Mouse (Mus musculus) adrenal gland, postnatal 25 days (tissue): ENCODE data around the gene Tbx6. TPM values are rescaled to one million over a fixed set of nuclear protein-coding genes. Genes with fewer than 3 reads are reported as not detected.
A peak's percentile ranks its signal among the peaks of the same experiment; 100 is the strongest.

Experiments
- DNase-seq: peaks from one replicate; pipeline ENCODE4 v3.0.0; 2021; ENCODE audit warnings: mixed read lengths
- long read RNA-seq: library from polyadenylated mRNA; stranded (forward); transcript quantifications from one replicate; pipeline ENCODE4 v2.0.0, GENCODE M21; 2021
- total RNA-seq: library from RNA; stranded (reverse); gene quantifications from 2 replicates; pipeline ENCODE4 v1.2.3, GENCODE M21; 2021

Gene Tbx6
- 0.67 and 1.6 TPM in 2 replicates for total RNA-seq
- long read RNA-seq, partial matches to known transcripts: 0 of 1 reads
- long read RNA-seq, other reads (novel, unspliced or antisense): 1 of 1 reads

- no peak for DNase-seq
These were observed at the start of gene Tbx6 for GRCm38 (mm10) chr7:126780971-126781635. Tbx6 (plus strand) TSS chr7:126781483.

DNA sequence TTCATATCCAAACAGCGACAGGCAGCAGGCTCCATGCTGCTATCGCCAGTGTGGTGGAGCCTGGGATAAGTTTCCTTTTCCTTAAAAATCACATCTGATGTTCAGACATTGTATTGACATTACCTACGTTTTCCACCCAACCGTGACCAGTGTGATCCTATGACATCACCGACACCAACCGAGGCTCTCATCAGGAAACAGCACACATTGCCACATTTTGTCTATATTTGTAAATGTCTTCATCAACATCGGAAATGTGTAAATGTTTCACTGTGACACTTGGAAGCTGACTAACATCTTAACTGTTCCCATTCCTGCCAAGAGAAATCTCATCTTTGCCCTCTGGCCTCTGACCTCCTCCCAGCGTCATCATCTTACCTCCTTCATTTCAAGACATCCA lies 45.2 kb upstream of the Tbx6 start:
- no peak for DNase-seq

- DNase-seq: no peak
These were observed 41.7 kb upstream of the Tbx6 start for GRCm38 (mm10) chr7:126739551-126739950.

DNA sequence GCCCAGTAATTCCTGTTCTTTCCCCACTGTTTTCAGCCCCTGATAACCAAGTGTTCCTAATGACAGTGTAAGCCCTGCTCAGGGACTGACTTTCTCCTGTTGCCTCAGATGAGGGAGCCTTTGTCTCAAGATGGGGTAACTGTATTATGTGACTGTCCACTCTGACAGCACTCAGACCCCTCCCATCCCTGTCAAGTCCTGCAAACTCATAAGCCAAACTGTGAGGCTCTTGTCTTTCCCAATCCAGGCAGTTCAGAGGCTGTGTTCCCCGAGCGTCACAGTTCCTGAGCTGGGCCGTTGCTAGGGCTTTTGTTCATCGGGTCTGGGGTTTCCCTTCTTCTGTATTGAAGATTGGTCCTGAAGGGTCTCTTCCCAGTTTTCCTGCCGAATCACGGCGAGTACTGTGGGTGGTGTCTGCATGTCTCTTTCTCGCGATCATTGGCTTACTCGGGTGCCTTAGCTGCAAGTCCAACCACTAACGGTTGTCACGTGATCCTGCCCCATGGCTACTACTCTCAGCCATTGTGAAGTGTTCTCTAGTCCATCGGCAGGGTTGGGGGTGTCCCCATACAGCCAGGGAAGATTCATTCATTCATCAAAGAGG lies 41.0 kb upstream of the Tbx6 start:
- no peak for DNase-seq

- DNase-seq: no peak
These were observed 40.3 kb upstream of the Tbx6 start for GRCm38 (mm10) chr7:126740977-126741376.

GRCm38 (mm10) chr7:126741452-126741851 lies 39.8 kb upstream of the Tbx6 start:
- no peak for DNase-seq

- no peak for DNase-seq
These were observed 39.3 kb upstream of the Tbx6 start for GRCm38 (mm10) chr7:126741964-126742482.

DNA sequence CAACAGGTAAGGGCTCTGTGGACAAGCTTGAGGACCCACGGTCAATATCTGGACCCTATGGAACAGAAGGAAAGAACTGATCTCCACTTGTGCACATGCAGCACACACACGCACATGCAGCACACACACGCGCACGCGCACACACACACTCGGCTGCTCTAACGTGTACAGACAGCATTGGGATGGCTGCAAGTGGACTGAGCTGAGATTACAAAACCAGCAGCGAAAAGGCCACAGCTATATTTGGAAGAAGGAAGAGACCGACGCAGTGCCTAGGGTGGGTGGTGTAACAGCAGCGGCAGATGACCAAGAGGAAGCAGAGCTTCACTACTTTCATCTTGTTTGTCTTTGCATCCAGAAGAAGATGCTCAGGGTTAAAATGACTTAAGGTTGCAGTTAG lies 35.2 kb upstream of the Tbx6 start:
- DNase-seq: no peak

DNA sequence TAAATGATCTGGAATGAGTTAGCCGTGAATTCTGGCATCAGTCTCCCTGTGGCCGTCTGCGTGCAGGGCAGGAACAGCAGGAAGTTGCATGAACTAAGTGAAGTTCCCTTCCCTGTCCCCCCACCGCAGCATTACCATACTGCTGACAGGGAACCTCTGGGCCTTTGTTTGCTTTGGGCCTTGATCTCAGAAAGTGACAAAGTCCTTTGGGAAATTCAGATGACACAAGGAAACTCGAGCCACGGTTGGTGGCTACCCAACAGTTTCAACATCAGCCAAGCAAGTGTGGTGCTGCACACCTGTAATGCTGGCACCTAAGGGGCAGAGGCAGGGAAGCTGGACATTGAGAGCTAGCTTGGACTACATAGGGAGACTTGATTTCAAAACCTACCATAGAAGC lies 34.5 kb upstream of the Tbx6 start:
- DNase-seq: no peak

DNA sequence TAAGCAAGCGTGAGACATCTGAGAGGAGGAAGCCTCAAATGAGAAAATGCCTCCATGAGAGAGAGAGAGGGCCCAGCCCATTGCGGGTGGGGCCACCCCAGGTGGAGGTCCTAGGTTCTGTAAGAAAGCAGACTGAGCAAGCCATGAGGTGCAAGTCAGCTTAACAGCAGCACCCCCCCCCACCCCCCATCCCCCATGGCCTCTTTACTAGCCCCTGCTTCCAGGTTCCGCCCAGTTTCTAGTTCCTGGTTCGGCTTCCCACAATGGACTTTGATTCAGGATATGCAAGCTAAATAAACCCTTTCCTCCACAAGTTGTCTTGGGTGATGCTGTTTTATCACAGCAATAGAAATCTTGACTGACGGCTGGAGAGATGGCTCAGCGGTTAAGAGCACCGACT lies 32.5 kb upstream of the Tbx6 start:
- DNase-seq: no peak

DNA sequence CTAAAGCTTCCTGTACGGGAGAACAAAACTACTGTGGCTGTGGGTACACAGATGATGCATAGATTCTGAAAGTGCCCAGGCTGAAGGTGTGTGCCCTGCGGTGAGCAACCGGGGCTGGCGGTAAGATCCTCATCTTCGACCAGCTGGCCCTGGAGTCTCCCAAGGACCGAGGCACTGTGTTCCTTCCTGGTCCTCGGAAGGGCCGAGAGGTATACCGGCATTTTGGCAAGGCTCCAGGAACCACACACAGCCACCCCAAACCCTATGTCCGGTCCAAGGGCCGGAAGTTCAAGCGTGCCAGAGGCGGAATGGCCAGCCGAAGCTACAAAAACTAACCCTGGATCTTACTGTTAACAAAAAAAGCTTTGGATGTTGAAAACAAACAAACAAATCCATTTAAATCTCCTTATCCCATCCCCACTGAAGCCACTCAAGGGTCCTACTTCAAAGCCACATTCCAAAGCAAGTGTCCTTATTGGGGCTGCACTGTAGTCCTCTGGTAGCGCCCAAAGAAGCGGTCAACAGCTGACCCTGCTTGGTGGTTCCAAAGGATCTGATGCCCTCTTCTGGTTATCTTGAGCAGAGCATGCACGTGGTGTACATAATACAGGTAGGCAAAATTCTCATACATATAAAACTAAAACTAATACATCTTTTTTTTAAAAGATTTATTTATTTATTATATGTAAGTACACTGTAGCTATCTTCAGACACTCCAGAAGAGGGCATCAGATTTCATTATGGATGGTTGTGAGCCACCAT lies 31.5 kb upstream of the Tbx6 start:
- no peak for DNase-seq

DNA sequence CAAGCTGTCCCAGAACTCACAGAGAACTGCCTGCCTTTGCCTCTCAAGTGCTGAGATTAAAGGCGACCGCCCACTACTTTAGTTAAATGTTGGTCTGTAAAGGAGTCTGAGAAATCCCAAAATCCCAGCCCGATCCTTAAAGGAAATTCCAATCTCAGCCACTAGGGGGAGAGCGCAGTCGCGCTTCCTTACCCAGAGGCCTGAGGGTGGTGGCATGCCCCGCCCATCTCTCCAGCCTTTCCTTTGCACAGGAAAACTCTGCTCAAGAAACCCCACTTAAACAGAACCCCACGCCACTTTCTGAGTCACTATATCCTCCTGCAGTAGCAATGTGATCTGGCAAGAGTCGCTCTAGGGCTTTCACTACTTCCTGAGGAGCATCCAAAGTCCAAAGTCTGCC lies 26.4 kb upstream of the Tbx6 start:
- DNase-seq: peak; percentile 73

GRCm38 (mm10) chr7:126758539-126758938 lies 22.7 kb upstream of the Tbx6 start:
- DNase-seq: no peak

- peak; percentile 90 for DNase-seq
These were observed 22.1 kb upstream of the Tbx6 start, which contains the start of gene Mapk3 for GRCm38 (mm10) chr7:126759050-126759671. Mapk3 (plus strand) TSS chr7:126759601.

DNA sequence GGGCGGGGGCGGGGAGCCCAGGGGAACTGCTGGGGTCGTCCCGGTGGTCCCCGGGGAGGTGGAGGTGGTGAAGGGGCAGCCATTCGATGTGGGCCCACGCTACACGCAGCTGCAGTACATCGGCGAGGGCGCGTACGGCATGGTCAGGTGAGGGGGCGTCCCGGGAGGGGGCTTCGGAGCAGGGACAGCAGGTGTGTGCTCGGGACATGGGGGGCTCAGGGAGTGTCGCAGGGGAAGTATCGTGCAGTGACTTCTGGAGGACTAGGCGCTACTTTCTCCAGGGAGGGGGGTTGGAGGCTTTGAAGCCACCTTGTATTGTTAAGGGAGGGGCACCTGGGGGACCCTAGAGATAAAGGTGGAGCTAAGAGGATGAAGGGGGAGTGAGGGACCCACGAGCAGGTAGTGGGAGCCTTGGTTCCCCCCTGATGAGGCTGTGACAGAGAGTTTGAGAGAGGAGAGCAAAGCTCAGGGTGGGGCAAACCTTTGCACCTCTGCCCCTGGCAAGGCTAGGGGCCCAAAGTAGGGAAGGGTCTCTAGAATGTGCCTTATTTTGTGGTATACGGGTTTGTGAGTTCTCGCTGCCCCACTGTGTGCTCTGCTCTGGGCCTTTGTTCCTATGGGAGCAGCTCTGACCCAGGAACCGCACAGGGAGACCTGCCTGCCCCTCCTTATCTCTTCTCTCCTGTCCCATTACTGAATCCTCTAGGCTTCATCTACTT lies 21.5 kb upstream of the Tbx6 start:
- peak; percentile 10 for DNase-seq

DNA sequence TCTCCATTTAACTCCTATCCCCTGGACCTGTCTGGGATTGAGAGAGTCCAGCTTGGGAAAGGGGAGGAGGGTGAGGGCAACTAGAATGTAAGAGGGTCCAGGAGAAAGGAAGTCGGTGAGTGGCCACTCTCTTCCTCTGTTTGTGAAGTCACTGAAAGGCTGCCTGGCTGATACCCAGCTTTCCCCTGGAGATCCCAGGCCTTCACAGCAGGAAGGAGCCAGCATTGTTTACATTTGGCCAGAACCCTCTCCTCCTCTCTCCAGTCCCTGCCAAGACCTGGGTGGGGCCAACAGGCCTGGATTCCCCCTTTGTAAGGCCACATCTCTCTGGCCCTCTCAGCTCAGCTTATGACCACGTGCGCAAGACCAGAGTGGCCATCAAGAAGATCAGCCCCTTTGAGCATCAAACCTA lies 20.9 kb upstream of the Tbx6 start:
- DNase-seq: peak; percentile 49

- no peak for DNase-seq
These were observed 20.3 kb upstream of the Tbx6 start for GRCm38 (mm10) chr7:126760956-126761355.

DNA sequence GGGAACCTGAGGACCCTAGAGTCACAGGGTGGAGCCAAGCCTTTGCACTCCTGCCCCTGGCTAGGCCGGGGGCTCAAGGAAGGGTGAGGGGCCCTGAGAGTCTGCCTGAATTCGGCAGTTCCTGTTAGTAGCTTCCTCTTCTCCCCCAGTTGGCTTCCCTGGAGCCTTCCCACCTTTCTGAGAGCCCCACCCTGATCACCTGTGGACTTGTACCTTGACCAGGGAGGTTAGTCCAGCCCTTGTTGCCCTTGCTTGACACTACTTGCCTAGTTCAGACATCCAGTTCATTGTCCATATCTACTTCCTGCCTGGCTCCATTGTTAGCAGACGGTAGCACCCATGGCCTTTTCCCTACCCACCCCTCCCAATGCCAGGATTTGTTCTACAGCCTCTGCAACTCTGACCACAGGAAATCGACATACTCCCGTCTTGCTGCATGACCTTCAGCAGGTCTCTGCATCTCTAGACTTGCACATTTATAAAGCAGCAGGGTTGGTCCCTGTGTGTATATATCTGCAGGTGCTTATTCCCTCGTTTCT lies 19.7 kb upstream of the Tbx6 start:
- no peak for DNase-seq

- no peak for DNase-seq
These were observed 18.7 kb upstream of the Tbx6 start for GRCm38 (mm10) chr7:126762471-126763008.

- no peak for DNase-seq
These were observed 15.7 kb upstream of the Tbx6 start for GRCm38 (mm10) chr7:126765540-126765939.

DNA sequence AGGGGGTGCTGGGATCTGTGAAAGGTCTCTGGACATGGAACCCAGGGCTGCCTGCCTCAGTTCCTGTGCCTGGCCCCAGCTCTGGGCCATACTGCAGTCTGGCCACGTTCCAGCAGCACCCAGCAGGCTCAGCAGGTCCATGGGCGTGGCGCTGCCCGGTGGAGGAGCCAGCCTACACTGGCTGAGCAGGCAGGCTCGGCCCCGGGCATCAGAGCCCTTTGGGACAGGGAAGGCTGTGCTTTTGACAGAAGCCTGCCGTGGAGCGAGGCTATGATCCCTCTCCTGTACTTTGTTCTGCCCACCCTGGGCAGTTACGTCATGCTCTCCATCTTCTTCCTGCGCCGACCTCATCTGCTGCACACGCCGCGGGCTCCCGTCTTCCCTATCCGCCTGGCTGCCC lies 15.1 kb upstream of the Tbx6 start, which contains the start of gene Gdpd3:
Gene Gdpd3 (plus strand): TSS at position 134 of the 400 bp plus-strand sequence.
- DNase-seq: no peak
